Mouse (Mus musculus) liver, adult 2 months (tissue): ENCODE data around the gene Cerk.

Source experiments
- CTCF ChIP-seq: fragments of 200-500 bp; IDR thresholded peaks from 2 replicates; pipeline ENCODE4 v1.5.1; 2011; ENCODE audit warnings: low read depth, low read length, control low read depth
- POLR2A ChIP-seq: fragments of 200-500 bp; IDR thresholded peaks from 2 replicates; pipeline ENCODE4 v1.6.1; 2011; ENCODE audit warnings: low read length, control low read depth; ENCODE audit not compliant: insufficient read depth; ENCODE audit errors: extremely low read depth

GRCm38 (mm10) chr15:86165811-86166590, 19.9 kb downstream of the Cerk start:
- no peak for TF ChIP-seq POLR2A
- no peak for TF ChIP-seq CTCF
